Mouse (Mus musculus): ENCODE results near the gene Triobp.

GRCm38 (mm10) chr15:78978875-78979274, 31.4 kb downstream of the Triobp start:
- no peak for TF ChIP-seq CTCF (IDR thresholded peaks at IDR 0.05; ENCODE audit: control insufficient read depth, insufficient read depth, low read length)
- 0 out of 2 replicates have a peak, but pooled peaks have one; percentile 6 for TF ChIP-seq POLR2A (IDR thresholded peaks at IDR 0.05; ENCODE audit: borderline replicate concordance, control insufficient read depth, low read depth, low read length)
